In the genomic region with DNA sequence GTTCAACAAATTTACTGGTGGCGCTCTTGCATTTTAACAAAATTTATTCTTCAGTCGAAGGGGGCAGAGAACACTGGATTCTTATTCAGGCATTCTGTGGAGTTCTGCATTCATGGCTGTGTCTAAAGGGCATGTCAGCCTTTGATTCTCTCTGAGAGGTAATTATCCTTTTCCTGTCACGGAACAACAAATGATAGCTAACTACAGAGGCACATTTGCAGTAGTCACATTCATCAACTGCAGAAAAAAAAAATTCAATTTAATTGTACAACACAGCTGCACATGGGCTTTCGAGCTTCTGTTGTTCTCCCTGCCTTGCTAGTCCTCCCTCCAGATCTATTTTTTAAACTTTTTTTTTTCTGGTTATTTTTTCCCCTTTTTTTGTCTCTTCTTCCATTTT, we compare ENCODE assay signal across 29 mouse cellular contexts. TPM values are rescaled to one million over a fixed set of nuclear protein-coding genes. Genes with fewer than 3 reads are reported as not detected.
DNase-seq lines count a peak whose midpoint lies in the region; ATAC-seq and TF ChIP-seq lines count a peak whose summit lies in the region.
"Had no signal": no experiment of that assay in that cellular context is flagged by ENCODE, and none has a peak within 500 bp of the region (broad histone marks: within the 10 kb centered on the region; RNA-seq: fewer than 3 reads in every experiment).

No protein-coding gene starts in this region.

- peak overlapping the region; percentile 65 for H3K27ac ChIP-seq in embryonic facial prominence, embryonic 10.5 days (replicated peaks)
- peak overlapping the region; percentile 74 for H3K27ac ChIP-seq in forebrain, embryonic 13.5 days
- peak overlapping the region; percentile 69; the same call in 1 of the 2 replicates for H3K27ac ChIP-seq in olfactory bulb, adult 2 months (ENCODE audit: insufficient read depth, low read depth, low read length)
- H3K27ac ChIP-seq in lung, postnatal 0 days (ENCODE audit: low read length): no peak overlapping the region
- H3K27ac ChIP-seq in hindbrain, embryonic 14.5 days: no peak overlapping the region
- H3K27ac ChIP-seq: embryonic facial prominence, embryonic 12.5 days; gastrocnemius, adult 2 months; kidney, postnatal 0 days; left cerebral cortex, adult 2 months; liver, embryonic 15.5 days; midbrain, embryonic 10.5 days; neural tube, embryonic 15.5 days had no signal

- peak overlapping the region; percentile 19; the same call in 1 of the 2 replicates for H3K4me2 ChIP-seq in forebrain, embryonic 13.5 days
- H3K4me2 ChIP-seq in lung, postnatal 0 days (replicated peaks; ENCODE audit: low read depth, low read length): no peak overlapping the region
- no peak overlapping the region for H3K4me2 ChIP-seq in hindbrain, embryonic 14.5 days (replicated peaks)
- H3K4me2 ChIP-seq: embryonic facial prominence, embryonic 12.5 days; liver, embryonic 15.5 days; neural tube, embryonic 15.5 days had no signal

- peak; percentile 65 for ATAC-seq in forebrain, embryonic 13.5 days
- no peak for ATAC-seq in lung, postnatal 0 days
- no peak for ATAC-seq in hindbrain, embryonic 14.5 days (ENCODE audit: low FRiP score)
- ATAC-seq: hindbrain, embryonic 16.5 days; Patski had no signal

- TF ChIP-seq POLR2A in olfactory bulb, adult 2 months (IDR thresholded peaks at IDR 0.05; ENCODE audit: insufficient read depth, low read depth, low read length): no peak

- H3K9ac ChIP-seq in forebrain, embryonic 13.5 days: no peak overlapping the region
- H3K9ac ChIP-seq in lung, postnatal 0 days (replicated peaks; ENCODE audit: low read depth): no peak overlapping the region
- no peak overlapping the region for H3K9ac ChIP-seq in hindbrain, embryonic 14.5 days
- H3K9ac ChIP-seq: embryonic facial prominence, embryonic 12.5 days; liver, embryonic 15.5 days; neural tube, embryonic 15.5 days had no signal

- H3K36me3 ChIP-seq in embryonic facial prominence, embryonic 10.5 days (replicated peaks): no peaks in the 10 kb centered on the region
- no peaks in the 10 kb centered on the region for H3K36me3 ChIP-seq in forebrain, embryonic 13.5 days (ENCODE audit: poor library complexity, severe bottlenecking)
- H3K36me3 ChIP-seq in lung, postnatal 0 days (ENCODE audit: insufficient read depth, low read length): no peaks in the 10 kb centered on the region
- no peaks in the 10 kb centered on the region for H3K36me3 ChIP-seq in hindbrain, embryonic 14.5 days (replicated peaks; ENCODE audit: control insufficient read depth, insufficient read depth)
- H3K36me3 ChIP-seq: embryonic facial prominence, embryonic 12.5 days; midbrain, embryonic 10.5 days; neural tube, embryonic 15.5 days had no signal

- peak; percentile 59 for DNase-seq in embryo, embryonic 10 days (ENCODE audit: low spot score)
- no peak for DNase-seq in embryonic facial prominence, embryonic 10.5 days (ENCODE audit: low spot score)
- no peak for DNase-seq in spleen, postnatal 36 days (ENCODE audit: low spot score in 2 of 2)
- DNase-seq in lung, postnatal 0 days (ENCODE audit: low spot score): no peak
- no peak for DNase-seq in hindbrain, embryonic 14.5 days (ENCODE audit: low spot score)
- DNase-seq: B cell, adult 2 months; cerebellum, adult 2 months; cerebellum, postnatal 25 days; gastrocnemius, adult 2 months; heart, postnatal 4 days; kidney, adult 18-20 months; layer of hippocampus, adult 9-11 months; left cerebral cortex, postnatal 4 days; liver; thymus, adult 2 months had no signal

- H3K4me3 ChIP-seq in embryonic facial prominence, embryonic 10.5 days: no peak overlapping the region
- H3K4me3 ChIP-seq in forebrain, embryonic 13.5 days: no peak overlapping the region
- no peak overlapping the region for H3K4me3 ChIP-seq in olfactory bulb, adult 2 months (ENCODE audit: insufficient read depth, low read depth, low read length)
- H3K4me3 ChIP-seq in lung, postnatal 0 days (ENCODE audit: low read depth, low read length): no peak overlapping the region
- H3K4me3 ChIP-seq in hindbrain, embryonic 14.5 days (replicated peaks; ENCODE audit: low read length): no peak overlapping the region
- H3K4me3 ChIP-seq: embryonic facial prominence, embryonic 12.5 days; erythroblast, embryonic 14.5 days; gastrocnemius, adult 2 months; left cerebral cortex, adult 2 months; liver, embryonic 15.5 days; midbrain, embryonic 10.5 days; neural tube, embryonic 15.5 days had no signal

- H3K27me3 ChIP-seq in embryonic facial prominence, embryonic 10.5 days (replicated peaks; ENCODE audit: low read depth, poor library complexity, severe bottlenecking): peaks cover 31% of the 10 kb centered on the region
- H3K27me3 ChIP-seq in forebrain, embryonic 13.5 days: peaks cover 18% of the 10 kb centered on the region
- no peaks in the 10 kb centered on the region for H3K27me3 ChIP-seq in lung, postnatal 0 days (replicated peaks; ENCODE audit: insufficient read depth, low read length)
- H3K27me3 ChIP-seq in hindbrain, embryonic 14.5 days (ENCODE audit: control insufficient read depth, insufficient read depth, low read length): peaks cover 65% of the 10 kb centered on the region
- H3K27me3 ChIP-seq: CH12.LX; embryonic facial prominence, embryonic 12.5 days; Patski had no signal

- H3K4me1 ChIP-seq in embryonic facial prominence, embryonic 10.5 days: peaks cover 58% of the 10 kb centered on the region
- H3K4me1 ChIP-seq in forebrain, embryonic 13.5 days: peaks cover 54% of the 10 kb centered on the region
- H3K4me1 ChIP-seq in olfactory bulb, adult 2 months (ENCODE audit: control insufficient read depth, insufficient read depth, low read length): peaks cover 16% of the 10 kb centered on the region
- no peaks in the 10 kb centered on the region for H3K4me1 ChIP-seq in lung, postnatal 0 days (ENCODE audit: insufficient read depth, low read depth, low read length)
- no peaks in the 10 kb centered on the region for H3K4me1 ChIP-seq in hindbrain, embryonic 14.5 days (replicated peaks; ENCODE audit: control insufficient read depth, insufficient read depth, low read length)
- H3K4me1 ChIP-seq: embryonic facial prominence, embryonic 12.5 days; liver, embryonic 15.5 days; neural tube, embryonic 15.5 days had no signal

- TF ChIP-seq CTCF in olfactory bulb, adult 2 months (IDR thresholded peaks at IDR 0.05; ENCODE audit: insufficient read depth, low read depth, low read length): no peak
- TF ChIP-seq CTCF in lung, postnatal 0 days (IDR thresholded peaks at IDR 0.05): no peak

- no peak for TF ChIP-seq EP300 in lung, postnatal 0 days (IDR thresholded peaks at IDR 0.05)

- 29% methylated on average over 4 of the region's 4 CpGs for WGBS in embryonic facial prominence, embryonic 10.5 days
- WGBS in forebrain, embryonic 13.5 days: 10% methylated on average over 4 of the region's 4 CpGs
- 24% methylated on average over 4 of the region's 4 CpGs for WGBS in olfactory bulb, adult 2 months
- 78% methylated on average over 4 of the region's 4 CpGs for WGBS in lung, postnatal 0 days
- WGBS in hindbrain, embryonic 14.5 days: 18% methylated on average over 4 of the region's 4 CpGs

- no peaks in the 10 kb centered on the region for H3K9me3 ChIP-seq in embryonic facial prominence, embryonic 10.5 days
- no peaks in the 10 kb centered on the region for H3K9me3 ChIP-seq in forebrain, embryonic 13.5 days (replicated peaks)
- no peaks in the 10 kb centered on the region for H3K9me3 ChIP-seq in lung, postnatal 0 days (ENCODE audit: low read length)
- no peaks in the 10 kb centered on the region for H3K9me3 ChIP-seq in hindbrain, embryonic 14.5 days (ENCODE audit: control insufficient read depth, low read length)
- H3K9me3 ChIP-seq: embryonic facial prominence, embryonic 12.5 days; G1E; liver, embryonic 15.5 days; midbrain, embryonic 10.5 days; neural tube, embryonic 15.5 days had no signal

RNA-seq across cellular contexts. Expression of a gene that starts 10.9 kb away (rescaled TPM):
- polyA plus RNA-seq in embryonic facial prominence, embryonic 10.5 days (2016; fragmentation: Nextera tagmentation; extraction: Ambion mirVana): 46.1 and 69.6 TPM in 2 replicates
- 278 and 287 TPM in 2 replicates for polyA plus RNA-seq in forebrain, embryonic 13.5 days (2015; fragmentation: Nextera tagmentation; extraction: Ambion mirVana)
- polyA plus RNA-seq in olfactory bulb, adult 2 months (2012; ENCODE audit: insufficient read depth, insufficient read length, low replicate concordance, missing spikeins): 355 TPM in 1 of 2 replicates, not detected in the other
- not detected in 2 replicates for polyA plus RNA-seq in lung, postnatal 0 days (2015; fragmentation: Nextera tagmentation; extraction: Ambion mirVana)
- polyA plus RNA-seq in hindbrain, embryonic 14.5 days (2014; fragmentation: Nextera tagmentation; extraction: Ambion mirVana): 0.52 TPM in 1 of 2 replicates, not detected in the other
- polyA plus RNA-seq: gonadal fat pad, adult 2 months; kidney, postnatal 0 days had no signal

RNA-seq across cellular contexts. Expression of a gene that starts 29.6 kb away (rescaled TPM):
- polyA plus RNA-seq in embryonic facial prominence, embryonic 10.5 days (2016; fragmentation: Nextera tagmentation; extraction: Ambion mirVana): 33.3 and 38.4 TPM in 2 replicates
- polyA plus RNA-seq in forebrain, embryonic 13.5 days (2015; fragmentation: Nextera tagmentation; extraction: Ambion mirVana): 71.0 and 83.2 TPM in 2 replicates
- not detected in 2 replicates for polyA plus RNA-seq in olfactory bulb, adult 2 months (2012; ENCODE audit: insufficient read depth, insufficient read length, low replicate concordance, missing spikeins)
- not detected in 2 replicates for polyA plus RNA-seq in lung, postnatal 0 days (2015; fragmentation: Nextera tagmentation; extraction: Ambion mirVana)
- 0.23 and 0.28 TPM in 2 replicates for polyA plus RNA-seq in hindbrain, embryonic 14.5 days (2014; fragmentation: Nextera tagmentation; extraction: Ambion mirVana)
- polyA plus RNA-seq: cerebellum, adult 2 months; G1E; gonadal fat pad, adult 2 months; kidney, postnatal 0 days had no signal

Comparison
In these comparisons a context has a peak if more than half of its experiments do, and no peak if none do; other contexts are left out.
1. H3K27ac ChIP-seq: peak in embryonic facial prominence, embryonic 10.5 days (single experiment), forebrain, embryonic 13.5 days (single experiment) and olfactory bulb, adult 2 months (single experiment); none in lung, postnatal 0 days (single experiment) and hindbrain, embryonic 14.5 days (single experiment).
2. RNA of a gene that starts 10.9 kb away (polyA plus RNA-seq): 355 TPM in olfactory bulb, adult 2 months, 278 to 287 TPM in forebrain, embryonic 13.5 days and 46.1 to 69.6 TPM in embryonic facial prominence, embryonic 10.5 days; 0.52 TPM in hindbrain, embryonic 14.5 days and not detected in lung, postnatal 0 days; every median in the first group is over 10 times any median in the second.